Mouse (Mus musculus): Measurements from ENCODE around the gene Dnah2. TPM values are rescaled to one million over a fixed set of nuclear protein-coding genes. Genes with fewer than 3 reads are reported as not detected.

Gene Dnah2
- total RNA-seq, 1 experiment = 0.98 TPM

GRCm38 (mm10) chr11:69418481-69419442 is 130.1 kb downstream of the Dnah2 start:
- no peak for TF ChIP-seq MAFK (IDR thresholded peaks at IDR 0.05; ENCODE audit: insufficient read depth, low read depth, low read length)
- no peak for TF ChIP-seq HCFC1 (IDR thresholded peaks at IDR 0.05; ENCODE audit: borderline replicate concordance, insufficient read depth, low read length)
- TF ChIP-seq CHD2 (IDR thresholded peaks at IDR 0.05; ENCODE audit: low read depth, low read length) = no peak
- TF ChIP-seq ZC3H11A (IDR thresholded peaks at IDR 0.05; ENCODE audit: borderline replicate concordance, low read depth, low read length) = no peak
- TF ChIP-seq ZNF384 (IDR thresholded peaks at IDR 0.05; ENCODE audit: low read depth, low read length) = no peak
- Histone ChIP-seq H3K9ac (ENCODE audit: insufficient read depth, low read depth, low read length, poor library complexity, severe bottlenecking) (peak overlapping the region; percentile 85), H3K4me1 (ENCODE audit: control insufficient read depth in 2 of 2, insufficient read depth in 2 of 2, low read length in 2 of 2, poor library complexity in 1 of 2) (peaks cover 6 to 28% of the 10 kb centered on the region in 2 experiments), H3K36me3 (ENCODE audit: control insufficient read depth, insufficient read depth, low read length, poor library complexity, severe bottlenecking) (no peaks in the 10 kb centered on the region), H3K4me3 (ENCODE audit: insufficient read depth in 1 of 2, low read depth in 1 of 2, low read length in 2 of 2, poor library complexity in 1 of 2, severe bottlenecking in 1 of 2) (peak overlapping the region; percentile 71 to 79), H3K27ac (ENCODE audit: insufficient read depth, low read depth, low read length, poor library complexity, severe bottlenecking) (peak overlapping the region; percentile 85), H3K9me3 (ENCODE audit: control insufficient read depth, insufficient read depth, low read depth, low read length) (no peaks in the 10 kb centered on the region)
- peak; percentile 95 for DNase-seq (ENCODE audit: low read depth, low spot score)
- in situ Hi-C loops (cut with MboI; ENCODE audit: low sequenced_read_pairs in 2 of 2, unreplicated experiment in 2 of 2) = no loop called here

- Histone ChIP-seq H3K4me3 (ENCODE audit: insufficient read depth in 1 of 2, low read depth in 1 of 2, low read length in 2 of 2, poor library complexity in 1 of 2, severe bottlenecking in 1 of 2) (peak overlapping the region; percentile 71 to 79), H3K36me3 (ENCODE audit: control insufficient read depth, insufficient read depth, low read length, poor library complexity, severe bottlenecking) (no peaks in the 10 kb centered on the region), H3K4me1 (ENCODE audit: control insufficient read depth in 2 of 2, insufficient read depth in 2 of 2, low read length in 2 of 2, poor library complexity in 1 of 2) (peaks cover 6 to 35% of the 10 kb centered on the region in 2 experiments), H3K9ac (ENCODE audit: insufficient read depth, low read depth, low read length, poor library complexity, severe bottlenecking) (peak overlapping the region; percentile 85), H3K27ac (ENCODE audit: insufficient read depth, low read depth, low read length, poor library complexity, severe bottlenecking) (peak overlapping the region; percentile 85), H3K9me3 (ENCODE audit: control insufficient read depth, insufficient read depth, low read depth, low read length) (no peaks in the 10 kb centered on the region)
- in situ Hi-C loops (cut with MboI; ENCODE audit: low sequenced_read_pairs in 2 of 2, unreplicated experiment in 2 of 2) = no loop called here
- TF ChIP-seq CHD2 (IDR thresholded peaks at IDR 0.05; ENCODE audit: low read depth, low read length) (peak; percentile 82), ZNF384 (IDR thresholded peaks at IDR 0.05; ENCODE audit: low read depth, low read length) (no peak), HCFC1 (IDR thresholded peaks at IDR 0.05; ENCODE audit: borderline replicate concordance, insufficient read depth, low read length) (peak; percentile 65), MAFK (IDR thresholded peaks at IDR 0.05; ENCODE audit: insufficient read depth, low read depth, low read length) (0 out of 2 replicates have a peak, but pooled peaks have one; percentile 25), ZC3H11A (IDR thresholded peaks at IDR 0.05; ENCODE audit: borderline replicate concordance, low read depth, low read length) (no peak)
- peak; percentile 94 for DNase-seq (ENCODE audit: low read depth, low spot score)
These were observed 131.2 kb downstream of the Dnah2 start for GRCm38 (mm10) chr11:69417449-69418384.

DNA sequence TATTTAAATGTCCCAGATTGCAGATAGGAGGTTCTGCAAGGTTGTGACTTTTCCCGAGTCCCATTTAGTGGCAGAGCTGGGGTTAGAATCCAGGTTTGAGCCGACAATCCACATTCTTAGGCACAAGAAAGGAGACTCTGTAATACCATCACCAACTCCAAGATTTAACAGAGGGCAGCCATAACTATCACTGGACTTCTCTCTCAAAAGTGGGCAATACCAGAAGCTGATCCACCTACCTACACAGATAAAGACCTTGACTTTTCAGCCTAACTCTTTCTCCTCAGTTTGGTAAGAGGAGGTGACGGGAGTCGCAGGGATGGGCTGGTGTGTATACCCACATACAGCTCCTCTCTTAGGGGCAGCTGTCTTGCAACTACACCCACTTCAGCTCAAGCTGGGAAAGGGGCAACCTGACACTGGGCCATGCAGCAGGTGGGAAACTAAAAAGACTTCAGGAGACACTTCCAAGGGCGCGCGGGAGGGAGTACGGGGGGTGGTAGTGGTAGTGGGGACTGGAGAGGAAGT is 131.9 kb downstream of the Dnah2 start:
- Histone ChIP-seq H3K4me1 (ENCODE audit: control insufficient read depth in 2 of 2, insufficient read depth in 2 of 2, low read length in 2 of 2, poor library complexity in 1 of 2) (peaks cover 10 to 36% of the 10 kb centered on the region in 2 experiments), H3K4me3 (ENCODE audit: insufficient read depth in 1 of 2, low read depth in 1 of 2, low read length in 2 of 2, poor library complexity in 1 of 2, severe bottlenecking in 1 of 2) (peak overlapping the region; percentile 56 to 71), H3K36me3 (ENCODE audit: control insufficient read depth, insufficient read depth, low read length, poor library complexity, severe bottlenecking) (no peaks in the 10 kb centered on the region), H3K9ac (ENCODE audit: insufficient read depth, low read depth, low read length, poor library complexity, severe bottlenecking) (peak overlapping the region; percentile 8; the same call in 1 of the 2 replicates), H3K9me3 (ENCODE audit: control insufficient read depth, insufficient read depth, low read depth, low read length) (no peaks in the 10 kb centered on the region), H3K27ac (ENCODE audit: insufficient read depth, low read depth, low read length, poor library complexity, severe bottlenecking) (peak overlapping the region; percentile 54)
- no peak for DNase-seq (ENCODE audit: low read depth, low spot score)
- in situ Hi-C loops (cut with MboI; ENCODE audit: low sequenced_read_pairs in 2 of 2, unreplicated experiment in 2 of 2) = no loop called here
- TF ChIP-seq ZNF384 (IDR thresholded peaks at IDR 0.05; ENCODE audit: low read depth, low read length) = no peak
- no peak for TF ChIP-seq CHD2 (IDR thresholded peaks at IDR 0.05; ENCODE audit: low read depth, low read length)
- TF ChIP-seq ZC3H11A (IDR thresholded peaks at IDR 0.05; ENCODE audit: borderline replicate concordance, low read depth, low read length) = no peak
- no peak for TF ChIP-seq HCFC1 (IDR thresholded peaks at IDR 0.05; ENCODE audit: borderline replicate concordance, insufficient read depth, low read length)
- TF ChIP-seq MAFK (IDR thresholded peaks at IDR 0.05; ENCODE audit: insufficient read depth, low read depth, low read length) = no peak

- in situ Hi-C loops (cut with MboI; ENCODE audit: low sequenced_read_pairs in 2 of 2, unreplicated experiment in 2 of 2) = no loop called here
- Histone ChIP-seq H3K36me3 (ENCODE audit: control insufficient read depth, insufficient read depth, low read length, poor library complexity, severe bottlenecking) (no peaks in the 10 kb centered on the region), H3K4me3 (ENCODE audit: insufficient read depth in 1 of 2, low read depth in 1 of 2, low read length in 2 of 2, poor library complexity in 1 of 2, severe bottlenecking in 1 of 2) (peak overlapping the region; percentile 11 to 56), H3K9ac (ENCODE audit: insufficient read depth, low read depth, low read length, poor library complexity, severe bottlenecking) (no peak overlapping the region), H3K4me1 (ENCODE audit: control insufficient read depth in 2 of 2, insufficient read depth in 2 of 2, low read length in 2 of 2, poor library complexity in 1 of 2) (peaks cover 10 to 39% of the 10 kb centered on the region in 2 experiments), H3K27ac (ENCODE audit: insufficient read depth, low read depth, low read length, poor library complexity, severe bottlenecking) (no peak overlapping the region; the same call in 1 of the 2 replicates), H3K9me3 (ENCODE audit: control insufficient read depth, insufficient read depth, low read depth, low read length) (no peaks in the 10 kb centered on the region)
- DNase-seq (ENCODE audit: low read depth, low spot score) = no peak
- TF ChIP-seq HCFC1 (IDR thresholded peaks at IDR 0.05; ENCODE audit: borderline replicate concordance, insufficient read depth, low read length) = no peak
- no peak for TF ChIP-seq MAFK (IDR thresholded peaks at IDR 0.05; ENCODE audit: insufficient read depth, low read depth, low read length)
- no peak for TF ChIP-seq ZNF384 (IDR thresholded peaks at IDR 0.05; ENCODE audit: low read depth, low read length)
- TF ChIP-seq CHD2 (IDR thresholded peaks at IDR 0.05; ENCODE audit: low read depth, low read length) = no peak
- no peak for TF ChIP-seq ZC3H11A (IDR thresholded peaks at IDR 0.05; ENCODE audit: borderline replicate concordance, low read depth, low read length)
These were observed 132.4 kb downstream of the Dnah2 start for GRCm38 (mm10) chr11:69416509-69416908.
